Mouse (Mus musculus) liver, embryonic 11.5 days (tissue): ENCODE data around the gene Samd4b. TPM values are rescaled to one million over a fixed set of nuclear protein-coding genes. Genes with fewer than 3 reads are reported as not detected.

Experiments
- ATAC-seq: fragments of 200-750 bp; cut with Nextera tagmentation; replicated peaks from 2 replicates; pipeline ENCODE4 v1.8.0; 2017; ENCODE audit warnings: moderate number of reproducible peaks, mild to moderate bottlenecking, moderate TSS enrichment, moderate library complexity; ENCODE audit not compliant: low FRiP score
- DNase-seq: peaks from one replicate; pipeline ENCODE4 v3.0.0-alpha.2; 2017; ENCODE audit warnings: low spot score
- H3K27ac ChIP-seq: fragments of 300-500 bp; sonication (generic); 2 replicates; pipeline ENCODE4 v1.5.1; 2014; ENCODE audit warnings: mild to moderate bottlenecking, low read depth, low read length, control low read depth
- H3K27me3 ChIP-seq: fragments of 300-500 bp; sonication (generic); replicated peaks from 2 replicates; pipeline ENCODE4 v1.6.1; 2014; ENCODE audit warnings: low read length, mixed read lengths; ENCODE audit not compliant: control insufficient read depth, insufficient read depth
- H3K36me3 ChIP-seq: fragments of 300-500 bp; sonication (generic); 2 replicates; pipeline ENCODE4 v1.6.1; 2014; ENCODE audit warnings: mild to moderate bottlenecking, low read length, moderate library complexity, mixed read lengths; ENCODE audit not compliant: control insufficient read depth, insufficient read depth
- H3K4me1 ChIP-seq: fragments of 300-500 bp; sonication (generic); replicated peaks from 2 replicates; pipeline ENCODE4 v1.6.1; 2014; ENCODE audit warnings: low read length, mixed read lengths; ENCODE audit not compliant: control insufficient read depth, insufficient read depth
- H3K4me2 ChIP-seq: fragments of 300-500 bp; sonication (generic); 2 replicates; pipeline ENCODE4 v1.6.1; 2014; ENCODE audit warnings: mild to moderate bottlenecking, control low read depth, moderate library complexity
- H3K4me3 ChIP-seq: fragments of 300-500 bp; sonication (generic); 2 replicates; pipeline ENCODE4 v1.5.1; 2014; ENCODE audit warnings: low read depth, low read length, control low read depth
- H3K9ac ChIP-seq: fragments of 300-500 bp; sonication (generic); 2 replicates; pipeline ENCODE4 v1.6.1; 2014; ENCODE audit warnings: low read depth, low read length, control low read depth
- H3K9me3 ChIP-seq: fragments of 300-500 bp; sonication (generic); 2 replicates; pipeline ENCODE4 v1.6.1; 2016; ENCODE audit warnings: low read length, inconsistent platforms, mixed read lengths; ENCODE audit not compliant: control insufficient read depth
- WGBS: fragments of 180-500 bp; shearing (Covaris S2); extraction: QIAGEN DNeasy Blood & Tissue Kit; methylation state at CpG from one replicate; pipeline ENCODE4 v1.1.7; 2014; 5-methylcytosine and 5-hydroxymethylcytosine counted together
- polyA plus RNA-seq: library from polyadenylated mRNA; unstranded; fragments of >200 nt; fragmentation: Nextera tagmentation; extraction: Ambion mirVana; gene quantifications from 2 replicates; pipeline ENCODE4 v1.2.1, GENCODE M21; 2014

Samd4b gene
- polyA plus RNA-seq, 1 experiment from 2014 or later = 18.6 TPM

GRCm38 (mm10) chr7:28575597-28575996 lies 22.3 kb downstream of the Samd4b start:
- H3K9me3 ChIP-seq = no peaks in the 10 kb centered on the region
- 76% methylated on average over 11 of the region's 11 CpGs for WGBS
- H3K27ac ChIP-seq = no peak overlapping the region
- H3K4me1 ChIP-seq = peaks cover 86% of the 10 kb centered on the region
- H3K36me3 ChIP-seq = no peaks in the 10 kb centered on the region
- H3K4me3 ChIP-seq = 0 out of 2 replicates have a peak overlapping the region, but pooled peaks have one; percentile 4
- peak; percentile 51 for ATAC-seq
- DNase-seq = no peak
- no peaks in the 10 kb centered on the region for H3K27me3 ChIP-seq
- H3K9ac ChIP-seq = no peak overlapping the region
- H3K4me2 ChIP-seq = no peak overlapping the region; the same call in 1 of the 2 replicates

GRCm38 (mm10) chr7:28573236-28573635 lies 24.7 kb downstream of the Samd4b start:
- 88% methylated on average over 3 of the region's 3 CpGs for WGBS
- Histone ChIP-seq H3K27me3 (no peaks in the 10 kb centered on the region), H3K4me3 (no peak overlapping the region), H3K27ac (no peak overlapping the region), H3K9ac (no peak overlapping the region), H3K36me3 (no peaks in the 10 kb centered on the region), H3K4me1 (peaks cover 67% of the 10 kb centered on the region), H3K4me2 (no peak overlapping the region), H3K9me3 (no peaks in the 10 kb centered on the region)
- DNase-seq = no peak
- ATAC-seq = no peak

- Histone ChIP-seq H3K36me3 (peaks cover 3% of the 10 kb centered on the region; the same call in 1 of the 2 replicates), H3K4me3 (no peak overlapping the region), H3K27me3 (no peaks in the 10 kb centered on the region), H3K4me2 (no peak overlapping the region), H3K27ac (no peak overlapping the region), H3K4me1 (peaks cover 61% of the 10 kb centered on the region), H3K9ac (no peak overlapping the region), H3K9me3 (no peaks in the 10 kb centered on the region)
- ATAC-seq = no peak
- no peak for DNase-seq
- WGBS = 73% methylated on average over 5 of the region's 5 CpGs
Measured at GRCm38 (mm10) chr7:28572689-28573088, 25.3 kb downstream of the Samd4b start.

GRCm38 (mm10) chr7:28570982-28571682 lies 26.8 kb downstream of the Samd4b start:
- WGBS = 53% methylated on average over 5 of the region's 5 CpGs
- DNase-seq = no peak

GRCm38 (mm10) chr7:28570291-28570981 lies 27.5 kb downstream of the Samd4b start:
- Histone ChIP-seq H3K36me3 (peaks cover 16% of the 10 kb centered on the region; the same call in 1 of the 2 replicates), H3K4me1 (peaks cover 39% of the 10 kb centered on the region), H3K9ac (no peak overlapping the region), H3K27me3 (no peaks in the 10 kb centered on the region), H3K4me3 (no peak overlapping the region), H3K4me2 (no peak overlapping the region), H3K27ac (no peak overlapping the region; the same call in 1 of the 2 replicates), H3K9me3 (no peaks in the 10 kb centered on the region)
- ATAC-seq = no peak
- DNase-seq = no peak
- 79% methylated on average over 12 of the region's 12 CpGs for WGBS

More at GRCm38 (mm10) chr7:28570982-28571682, 26.8 kb downstream of the Samd4b start:
- ATAC-seq = no peak
- Histone ChIP-seq H3K9ac (no peak overlapping the region; the same call in 1 of the 2 replicates), H3K4me3 (no peak overlapping the region), H3K9me3 (no peaks in the 10 kb centered on the region), H3K36me3 (peaks cover 15% of the 10 kb centered on the region; the same call in 1 of the 2 replicates), H3K27ac (no peak overlapping the region), H3K4me2 (no peak overlapping the region), H3K27me3 (no peaks in the 10 kb centered on the region), H3K4me1 (peaks cover 46% of the 10 kb centered on the region)

GRCm38 (mm10) chr7:28568253-28568652 lies 29.7 kb downstream of the Samd4b start:
- no peaks in the 10 kb centered on the region for H3K27me3 ChIP-seq
- DNase-seq = no peak
- no peaks in the 10 kb centered on the region for H3K9me3 ChIP-seq
- H3K4me2 ChIP-seq = no peak overlapping the region
- no peak for ATAC-seq
- H3K4me3 ChIP-seq = no peak overlapping the region
- H3K27ac ChIP-seq = no peak overlapping the region
- H3K36me3 ChIP-seq = peaks cover 33% of the 10 kb centered on the region
- H3K4me1 ChIP-seq = peaks cover 17% of the 10 kb centered on the region
- H3K9ac ChIP-seq = no peak overlapping the region

GRCm38 (mm10) chr7:28567539-28567938 lies 30.4 kb downstream of the Samd4b start:
- WGBS = 69% methylated on average over 4 of the region's 4 CpGs
- H3K4me3 ChIP-seq = no peak overlapping the region
- no peak overlapping the region for H3K4me2 ChIP-seq
- peaks cover 41% of the 10 kb centered on the region for H3K36me3 ChIP-seq
- ATAC-seq (no peak), DNase-seq (no peak)
- H3K9me3 ChIP-seq = no peaks in the 10 kb centered on the region
- no peaks in the 10 kb centered on the region for H3K27me3 ChIP-seq
- no peak overlapping the region for H3K9ac ChIP-seq
- H3K4me1 ChIP-seq = peaks cover 12% of the 10 kb centered on the region
- H3K27ac ChIP-seq = no peak overlapping the region

GRCm38 (mm10) chr7:28565407-28565806 lies 32.5 kb downstream of the Samd4b start:
- Histone ChIP-seq H3K9ac (no peak overlapping the region), H3K4me2 (no peak overlapping the region), H3K4me3 (no peak overlapping the region), H3K4me1 (no peaks in the 10 kb centered on the region; the same call in 1 of the 2 replicates), H3K36me3 (peaks cover 51% of the 10 kb centered on the region), H3K27me3 (no peaks in the 10 kb centered on the region), H3K27ac (no peak overlapping the region), H3K9me3 (no peaks in the 10 kb centered on the region)
- no peak for ATAC-seq
- 77% methylated on average over 5 of the region's 5 CpGs for WGBS
- DNase-seq = no peak
